Mouse (Mus musculus) neural tube, embryonic 15.5 days (tissue): ENCODE data around the gene Epp13. TPM values are rescaled to one million over a fixed set of nuclear protein-coding genes. Genes with fewer than 3 reads are reported as not detected.
"Not testable (repeated sequence)": the region's sequence is repeated elsewhere in the genome, so short reads cannot be mapped to it uniquely, and the experiment has no call there.

Source experiments
- ATAC-seq: fragments of 200-750 bp; cut with Nextera tagmentation; 2 replicates; pipeline ENCODE4 v1.8.0; 2017; ENCODE audit warnings: mild to moderate bottlenecking, moderate TSS enrichment, moderate library complexity; ENCODE audit not compliant: low FRiP score
- H3K27ac ChIP-seq: fragments of 300-500 bp; sonication (generic); replicated peaks from 2 replicates; pipeline ENCODE4 v1.5.1; 2015; ENCODE audit warnings: mild to moderate bottlenecking, inconsistent platforms
- H3K27me3 ChIP-seq: fragments of 300-500 bp; sonication (generic); replicated peaks from 2 replicates; pipeline ENCODE4 v1.6.1; 2015; ENCODE audit warnings: inconsistent platforms
- H3K36me3 ChIP-seq: fragments of 300-500 bp; sonication (generic); 2 replicates; pipeline ENCODE4 v1.6.1; 2015; ENCODE audit warnings: inconsistent platforms
- H3K4me1 ChIP-seq: fragments of 300-500 bp; sonication (generic); 2 replicates; pipeline ENCODE4 v1.6.1; 2015; ENCODE audit warnings: inconsistent platforms
- H3K4me2 ChIP-seq: fragments of 300-500 bp; sonication (generic); 2 replicates; pipeline ENCODE4 v1.6.1; 2015; ENCODE audit warnings: inconsistent platforms, mild to moderate bottlenecking, moderate library complexity
- H3K4me3 ChIP-seq: fragments of 300-500 bp; sonication (generic); replicated peaks from 2 replicates; pipeline ENCODE4 v1.5.1; 2015; ENCODE audit warnings: mild to moderate bottlenecking, inconsistent platforms
- H3K9ac ChIP-seq: fragments of 300-500 bp; sonication (generic); replicated peaks from 2 replicates; pipeline ENCODE4 v1.6.1; 2015; ENCODE audit warnings: mild to moderate bottlenecking, inconsistent platforms
- H3K9me3 ChIP-seq: fragments of 300-500 bp; sonication (generic); replicated peaks from 2 replicates; pipeline ENCODE4 v1.6.1; 2016; ENCODE audit warnings: inconsistent platforms
- WGBS: fragments of 180-500 bp; shearing (Covaris S2); methylation state at CpG from one replicate; pipeline ENCODE4 v1.1.7; 2015; ENCODE audit warnings: mixed read lengths; 5-methylcytosine and 5-hydroxymethylcytosine counted together
- polyA plus RNA-seq: library from polyadenylated mRNA; unstranded; fragments of >200 nt; fragmentation: Nextera tagmentation; extraction: Ambion mirVana; gene quantifications from 2 replicates; pipeline ENCODE4 v1.2.1, GENCODE M21; 2015

Epp13 gene
- polyA plus RNA-seq, 1 experiment from 2014 or later, result not detected

- ATAC-seq, result no peak
Measured at GRCm38 (mm10) chr7:6258232-6259220, 6.0 kb downstream of the Epp13 start.

GRCm38 (mm10) chr7:6260004-6260403 lies 7.5 kb downstream of the Epp13 start:
- H3K36me3 ChIP-seq, H3K4me3 ChIP-seq, H3K4me1 ChIP-seq, H3K27ac ChIP-seq, H3K27me3 ChIP-seq, H3K4me2 ChIP-seq, H3K9ac ChIP-seq, H3K9me3 ChIP-seq, ATAC-seq: not testable (repeated sequence)
- WGBS, result 47% methylated on average over 2 of the region's 2 CpGs

More at GRCm38 (mm10) chr7:6258232-6259220, 6.0 kb downstream of the Epp13 start:
- H3K27ac ChIP-seq, result no peak overlapping the region
- 30% methylated on average over 16 of the region's 16 CpGs for WGBS
- no peaks in the 10 kb centered on the region for H3K9me3 ChIP-seq
- H3K4me1 ChIP-seq, result no peaks in the 10 kb centered on the region
- H3K9ac ChIP-seq, result no peak overlapping the region
- no peaks in the 10 kb centered on the region for H3K27me3 ChIP-seq
- H3K4me3 ChIP-seq, result no peak overlapping the region
- no peak overlapping the region for H3K4me2 ChIP-seq
- H3K36me3 ChIP-seq, result no peaks in the 10 kb centered on the region

GRCm38 (mm10) chr7:6262120-6262519 lies 9.6 kb downstream of the Epp13 start:
- H3K4me2 ChIP-seq, result no peak overlapping the region
- no peak overlapping the region for H3K4me3 ChIP-seq
- H3K9ac ChIP-seq, result no peak overlapping the region
- no peaks in the 10 kb centered on the region for H3K27me3 ChIP-seq
- H3K4me1 ChIP-seq, result no peaks in the 10 kb centered on the region
- no peaks in the 10 kb centered on the region; the same call in 1 of the 2 replicates for H3K9me3 ChIP-seq
- WGBS, result 87% methylated on average over 3 of the region's 3 CpGs
- no peak overlapping the region for H3K27ac ChIP-seq
- no peak for ATAC-seq
- H3K36me3 ChIP-seq, result no peaks in the 10 kb centered on the region

- Histone ChIP-seq H3K27ac (no peak overlapping the region), H3K9ac (no peak overlapping the region), H3K4me3 (no peak overlapping the region), H3K4me2 (no peak overlapping the region), H3K36me3 (no peaks in the 10 kb centered on the region), H3K27me3 (no peaks in the 10 kb centered on the region), H3K4me1 (no peaks in the 10 kb centered on the region), H3K9me3 (no peaks in the 10 kb centered on the region; the same call in 1 of the 2 replicates)
- WGBS, result 87% methylated on average over 4 of the region's 4 CpGs
- ATAC-seq, result no peak
Measured at GRCm38 (mm10) chr7:6262984-6263383, 10.5 kb downstream of the Epp13 start.

- no peak overlapping the region for H3K27ac ChIP-seq
- no peak overlapping the region for H3K9ac ChIP-seq
- WGBS, result 77% methylated on average over 8 of the region's 8 CpGs
- no peak for ATAC-seq
- no peaks in the 10 kb centered on the region for H3K27me3 ChIP-seq
- no peaks in the 10 kb centered on the region for H3K36me3 ChIP-seq
- no peaks in the 10 kb centered on the region for H3K4me1 ChIP-seq
- H3K4me3 ChIP-seq, result no peak overlapping the region
- H3K4me2 ChIP-seq, result no peak overlapping the region
- no peaks in the 10 kb centered on the region; the same call in 1 of the 2 replicates for H3K9me3 ChIP-seq
Measured at GRCm38 (mm10) chr7:6265695-6266094, 13.2 kb downstream of the Epp13 start.

- no peak overlapping the region for H3K9ac ChIP-seq
- no peak overlapping the region for H3K27ac ChIP-seq
- H3K36me3 ChIP-seq, result no peaks in the 10 kb centered on the region
- H3K4me1 ChIP-seq, result no peaks in the 10 kb centered on the region
- 53% methylated on average over 3 of the region's 3 CpGs for WGBS
- H3K27me3 ChIP-seq, result no peaks in the 10 kb centered on the region
- H3K9me3 ChIP-seq, result no peaks in the 10 kb centered on the region
- H3K4me3 ChIP-seq, result no peak overlapping the region
- H3K4me2 ChIP-seq, result no peak overlapping the region
- no peak for ATAC-seq
Measured at GRCm38 (mm10) chr7:6277906-6278305, 25.4 kb downstream of the Epp13 start.

- H3K4me2 ChIP-seq, result peak overlapping the region; percentile 65
- no peaks in the 10 kb centered on the region for H3K27me3 ChIP-seq
- no peak for ATAC-seq
- H3K4me1 ChIP-seq, result peaks cover 20% of the 10 kb centered on the region
- no peaks in the 10 kb centered on the region for H3K9me3 ChIP-seq
- no peaks in the 10 kb centered on the region for H3K36me3 ChIP-seq
- H3K4me3 ChIP-seq, result peak overlapping the region; percentile 59
- H3K27ac ChIP-seq, result peak overlapping the region; percentile 96
- H3K9ac ChIP-seq, result peak overlapping the region; percentile 61
- 0% methylated on average over 1 of the region's 1 CpGs for WGBS
Measured at GRCm38 (mm10) chr7:6282749-6283148, 30.2 kb downstream of the Epp13 start.

- Histone ChIP-seq H3K9ac (peak overlapping the region; percentile 61), H3K4me1 (peaks cover 28% of the 10 kb centered on the region), H3K9me3 (no peaks in the 10 kb centered on the region), H3K27ac (peak overlapping the region; percentile 96), H3K4me2 (peak overlapping the region; percentile 65), H3K36me3 (no peaks in the 10 kb centered on the region), H3K27me3 (no peaks in the 10 kb centered on the region), H3K4me3 (peak overlapping the region; percentile 59)
- WGBS, result 3% methylated on average over 23 of the region's 23 CpGs
- ATAC-seq, result peak; percentile 73
Measured at GRCm38 (mm10) chr7:6283451-6284075, 31.1 kb downstream of the Epp13 start.

- Histone ChIP-seq H3K9ac (no peak overlapping the region), H3K27ac (peak overlapping the region; percentile 96), H3K4me1 (peaks cover 34% of the 10 kb centered on the region), H3K4me3 (peak overlapping the region; percentile 59; the same call in 1 of the 2 replicates), H3K9me3 (no peaks in the 10 kb centered on the region), H3K27me3 (no peaks in the 10 kb centered on the region), H3K36me3 (0 out of 2 replicates have a peak, but pooled peaks cover under 1% of the 10 kb centered on the region), H3K4me2 (peak overlapping the region; percentile 65; the same call in 1 of the 2 replicates)
- WGBS, result 93% methylated on average over 4 of the region's 4 CpGs
- no peak for ATAC-seq
Measured at GRCm38 (mm10) chr7:6284442-6285012, 32.0 kb downstream of the Epp13 start.

- Histone ChIP-seq H3K9me3 (no peaks in the 10 kb centered on the region), H3K27ac (peak overlapping the region; percentile 81; the same call in 1 of the 2 replicates), H3K27me3 (no peaks in the 10 kb centered on the region), H3K4me2 (peak overlapping the region; percentile 68), H3K36me3 (peaks cover 5% of the 10 kb centered on the region; the same call in 1 of the 2 replicates), H3K4me1 (peaks cover 34% of the 10 kb centered on the region), H3K4me3 (peak overlapping the region; percentile 54), H3K9ac (no peak overlapping the region)
- no peak for ATAC-seq
- 89% methylated on average over 6 of the region's 6 CpGs for WGBS
Measured at GRCm38 (mm10) chr7:6285366-6285765, 32.9 kb downstream of the Epp13 start.

GRCm38 (mm10) chr7:6285842-6286705 lies 33.6 kb downstream of the Epp13 start, which contains the start of gene Zfp667:
Gene Zfp667, plus strand, starts transcription at chr7:6286579.
- Histone ChIP-seq H3K4me3 (peak within 1 kb of the TSS; percentile 54), H3K4me2 (peak within 1 kb of the TSS; percentile 68), H3K9ac (peak within 1 kb of the TSS; percentile 54), H3K27ac (peak within 1 kb of the TSS; percentile 81), H3K36me3 (peaks cover 9% of the 10 kb centered on the region; the same call in 1 of the 2 replicates), H3K27me3 (no peaks in the 10 kb centered on the region), H3K9me3 (no peaks in the 10 kb centered on the region), H3K4me1 (peaks cover 34% of the 10 kb centered on the region)
- peak; percentile 80 for ATAC-seq
- WGBS, result 3% methylated on average over 50 of the region's 50 CpGs
